Mouse (Mus musculus) CH12.LX (cell line): ENCODE data around the gene Ctnnbip1. TPM values are rescaled to one million over a fixed set of nuclear protein-coding genes. Genes with fewer than 3 reads are reported as not detected.

Source experiments
- DNase-seq: peaks from one replicate; pipeline ENCODE4 v3.0.0-alpha.2; 2013; ENCODE audit errors: extremely low read depth
- H3K27ac ChIP-seq: 2 replicates; pipeline ENCODE4 v1.5.1; 2012; ENCODE audit warnings: low read depth, mild to moderate bottlenecking, control low read depth, moderate library complexity; ENCODE audit not compliant: insufficient read depth
- H3K27me3 ChIP-seq: replicated peaks from 2 replicates; pipeline ENCODE3; 2012; ENCODE audit warnings: inconsistent platforms
- H3K36me3 ChIP-seq, 2 experiments: replicated peaks in 1 of 2; 2 replicates each; pipeline versions ENCODE3 to v1.6.1; 2012; ENCODE audit warnings: inconsistent platforms in 1 of 2, low read length in 1 of 2, mild to moderate bottlenecking in 1 of 2, mixed read lengths in 1 of 2, moderate library complexity in 1 of 2; ENCODE audit not compliant: control insufficient read depth in 1 of 2, insufficient read depth in 1 of 2
- H3K4me1 ChIP-seq, 2 experiments: 2 replicates each; pipeline ENCODE4 v1.6.1; 2012; ENCODE audit warnings: inconsistent platforms in 1 of 2, moderate library complexity in 1 of 2; ENCODE audit not compliant: insufficient read depth in 2 of 2, control insufficient read depth in 1 of 2
- H3K4me2 ChIP-seq: 2 replicates; pipeline ENCODE4 v1.6.1; 2012; ENCODE audit warnings: low read depth, mild to moderate bottlenecking, control low read depth; ENCODE audit not compliant: poor library complexity, insufficient read depth, severe bottlenecking
- H3K4me3 ChIP-seq, 3 experiments: fragments of 150-350 bp in 1 of 3; sonication (generic) in 1 of 3; replicated peaks in 1 of 3; 2 replicates each; pipeline versions ENCODE3 to v1.5.1; 2011 to 2012; ENCODE audit warnings: low read depth in 2 of 3, low read length in 2 of 3, mild to moderate bottlenecking in 2 of 3, moderate library complexity in 2 of 3, control low read depth in 1 of 3, improper control_type of control experiment in 1 of 3, inconsistent platforms in 1 of 3, mixed read lengths in 1 of 3; ENCODE audit not compliant: poor library complexity in 1 of 3
- H3K79me2 ChIP-seq: replicated peaks from 2 replicates; pipeline ENCODE4 v1.6.1; 2012; ENCODE audit warnings: mild to moderate bottlenecking, moderate library complexity; ENCODE audit not compliant: control insufficient read depth, poor library complexity, insufficient read depth, severe bottlenecking; ENCODE audit errors: extremely low read depth
- H3K9ac ChIP-seq: 2 replicates; pipeline ENCODE4 v1.6.1; 2012; ENCODE audit warnings: low read depth, mild to moderate bottlenecking, control low read depth, moderate library complexity; ENCODE audit not compliant: insufficient read depth
- H3K9me3 ChIP-seq: replicated peaks from 2 replicates; pipeline ENCODE3; 2012; ENCODE audit warnings: low read length, inconsistent platforms, mixed read lengths
- E2F4 ChIP-seq: IDR thresholded peaks from 2 replicates; pipeline ENCODE4 v1.6.1; 2011; ENCODE audit warnings: low read depth, low read length, improper control_type of control experiment; ENCODE audit not compliant: insufficient replicate concordance
- ELF1 ChIP-seq: IDR thresholded peaks from 2 replicates; pipeline ENCODE4 v1.6.1; 2014; ENCODE audit warnings: low read depth, mild to moderate bottlenecking, inconsistent platforms, low read length, improper control_type of control experiment
- EP300 ChIP-seq: IDR thresholded peaks from 2 replicates; pipeline ENCODE4 v1.6.1; 2011; ENCODE audit warnings: low read length, improper control_type of control experiment
- ETS1 ChIP-seq: conservative IDR thresholded peaks from 2 replicates; pipeline ENCODE4 v1.6.1; 2012; ENCODE audit warnings: low read depth, mild to moderate bottlenecking, inconsistent platforms, low read length, improper control_type of control experiment, moderate library complexity
- GABPA ChIP-seq: IDR thresholded peaks from 2 replicates; pipeline ENCODE4 v1.6.1; 2012; ENCODE audit warnings: low read depth, low read length, improper control_type of control experiment, inconsistent platforms; ENCODE audit not compliant: insufficient replicate concordance
- HCFC1 ChIP-seq: IDR thresholded peaks from 2 replicates; pipeline ENCODE4 v1.6.1; 2012; ENCODE audit warnings: low read depth, mild to moderate bottlenecking, inconsistent platforms, low read length, improper control_type of control experiment
- KAT2A ChIP-seq: IDR thresholded peaks from 2 replicates; pipeline ENCODE4 v1.6.1; 2012; ENCODE audit warnings: low read length, improper control_type of control experiment, inconsistent platforms; ENCODE audit not compliant: insufficient replicate concordance
- MAX ChIP-seq: IDR thresholded peaks from 2 replicates; pipeline ENCODE4 v1.6.1; 2011; ENCODE audit warnings: low read length, improper control_type of control experiment
- MAZ ChIP-seq: IDR thresholded peaks from 2 replicates; pipeline ENCODE4 v1.6.1; 2012; ENCODE audit warnings: low read depth, mild to moderate bottlenecking, inconsistent platforms, low read length, improper control_type of control experiment, moderate library complexity
- NELFE ChIP-seq: IDR thresholded peaks from 2 replicates; pipeline ENCODE4 v1.6.1; 2011; ENCODE audit warnings: low read depth, low read length, improper control_type of control experiment
- RAD21 ChIP-seq: IDR thresholded peaks from 2 replicates; pipeline ENCODE4 v1.6.1; 2011; ENCODE audit warnings: low read depth, mild to moderate bottlenecking, low read length, improper control_type of control experiment, moderate library complexity
- USF1 ChIP-seq: IDR thresholded peaks from 2 replicates; pipeline ENCODE4 v1.6.1; 2014; ENCODE audit warnings: low read depth, mild to moderate bottlenecking, inconsistent platforms, low read length, improper control_type of control experiment
- USF2 ChIP-seq: conservative IDR thresholded peaks from 2 replicates; pipeline ENCODE4 v1.6.1; 2011; ENCODE audit warnings: low read depth, low read length, improper control_type of control experiment
- ZNF384 ChIP-seq: IDR thresholded peaks from 2 replicates; pipeline ENCODE4 v1.6.1; 2012; ENCODE audit warnings: low read depth, low read length, improper control_type of control experiment, inconsistent platforms
- dilution Hi-C: fragments of 300-500 bp; cut with MboI; formaldehyde crosslinking; loops from 2 replicates; pipeline ENCODE4 v1.14.3; 2020; ENCODE audit warnings: low sequenced_read_pairs; ENCODE audit not compliant: extremely low pct_unique_long_range_greater_than_20kb, extremely low pct_ligation_motif_present
- in situ Hi-C: fragments of 300-500 bp; cut with MboI; formaldehyde crosslinking; loops from 3 replicates; pipeline ENCODE4 v1.14.3; 2019; ENCODE audit warnings: low sequenced_read_pairs, low pct_ligation_motif_present, low pct_unique_long_range_greater_than_20kb, mixed read lengths
- polyA plus RNA-seq: library from polyadenylated mRNA; unstranded; fragments of >175 nt; gene quantifications from 2 replicates; pipeline ENCODE4 v1.2.1, GENCODE M21; 2012; ENCODE audit warnings: low read depth; ENCODE audit not compliant: insufficient read length
- total RNA-seq, 2 experiments: library from RNA; depleted of rRNA; stranded (reverse); fragments of 300-350 nt in 1 of 2; fragments of >200 nt in 1 of 2; gene quantifications; 2 replicates each; pipeline ENCODE4 v1.2.3; 2012 to 2014

Gene Ctnnbip1
- total and polyA plus RNA-seq, 3 experiments, result 4.5 to 5.9 (median 5.7) TPM

DNA sequence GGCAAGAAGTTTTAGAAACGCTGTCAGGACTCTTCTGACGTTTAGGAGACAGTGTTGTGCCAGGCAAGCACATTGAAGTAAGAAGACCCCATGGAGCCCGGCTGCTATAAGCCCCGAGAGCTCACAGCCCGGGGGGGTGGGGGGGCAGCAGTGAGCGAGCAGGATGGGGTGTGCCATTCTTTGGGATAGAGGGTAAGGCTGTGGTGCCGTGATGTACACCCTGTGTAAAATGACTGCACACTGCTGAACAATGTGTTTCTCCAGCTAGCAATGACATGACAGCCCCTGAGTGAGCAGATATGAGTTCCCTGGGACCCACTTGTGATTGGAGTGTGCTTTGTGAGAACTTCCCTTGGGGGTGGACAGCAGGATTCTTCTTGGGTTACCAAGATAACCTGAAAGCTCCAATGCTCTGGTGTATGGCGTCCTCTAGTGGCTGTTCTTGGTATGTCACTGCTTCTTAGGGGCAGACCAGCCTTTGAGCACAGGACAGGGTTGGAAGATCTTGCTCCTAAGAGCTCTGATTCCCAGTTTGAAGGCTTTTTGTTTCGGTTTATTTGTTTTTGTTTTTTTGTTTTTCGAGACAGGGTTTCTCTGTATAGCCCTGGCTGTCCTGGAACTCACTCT, 25.0 kb downstream of the Ctnnbip1 start (continued):
- TF ChIP-seq GABPA (no peak), MAZ (0 out of 2 replicates have a peak, but pooled peaks have one; percentile 39), USF1 (no peak), KAT2A (no peak), USF2 (no peak), NELFE (peak; percentile 59; the same call in 1 of the 2 replicates)

DNA sequence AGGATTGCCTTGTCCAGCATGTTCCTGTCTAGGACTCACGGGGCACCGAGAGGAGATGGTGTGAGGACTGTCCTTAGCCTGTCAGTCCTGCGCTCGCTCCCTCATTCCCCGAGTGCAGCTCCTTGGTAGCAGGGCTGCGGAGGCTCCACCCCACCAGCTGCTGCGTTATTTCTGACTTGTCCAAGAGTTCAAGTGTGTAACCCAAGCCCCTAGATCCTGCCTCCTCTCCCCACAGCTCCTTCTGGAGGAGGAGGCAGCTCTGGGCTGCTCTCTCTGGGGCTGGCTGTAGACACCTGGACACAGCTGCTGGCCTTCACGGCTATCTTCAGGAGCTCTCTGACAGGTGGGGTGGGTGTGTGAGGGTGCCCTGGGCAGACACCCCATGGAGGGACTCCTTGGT, 26.9 kb downstream of the Ctnnbip1 start:
- no peak overlapping the region for H3K4me3 ChIP-seq
- H3K4me1 ChIP-seq, result peaks cover 10 to 36% of the 10 kb centered on the region in 2 experiments; a peak in 3 of 4 replicates
- H3K27me3 ChIP-seq, result no peaks in the 10 kb centered on the region
- no peak overlapping the region for H3K27ac ChIP-seq
- no peaks in the 10 kb centered on the region for H3K9me3 ChIP-seq
- TF ChIP-seq ZNF384, result no peak
- DNase-seq, result no peak
- H3K9ac ChIP-seq, result no peak overlapping the region
- dilution Hi-C loops (no loop called here), in situ Hi-C loops (loop anchor here (5.0 kb wide), 4 partner anchors 33 to 403 kb away; no protein-coding TSS in a partner anchor)
- H3K36me3 ChIP-seq, result no peaks in the 10 kb centered on the region
- no peaks in the 10 kb centered on the region for H3K79me2 ChIP-seq
- no peak overlapping the region for H3K4me2 ChIP-seq

DNA sequence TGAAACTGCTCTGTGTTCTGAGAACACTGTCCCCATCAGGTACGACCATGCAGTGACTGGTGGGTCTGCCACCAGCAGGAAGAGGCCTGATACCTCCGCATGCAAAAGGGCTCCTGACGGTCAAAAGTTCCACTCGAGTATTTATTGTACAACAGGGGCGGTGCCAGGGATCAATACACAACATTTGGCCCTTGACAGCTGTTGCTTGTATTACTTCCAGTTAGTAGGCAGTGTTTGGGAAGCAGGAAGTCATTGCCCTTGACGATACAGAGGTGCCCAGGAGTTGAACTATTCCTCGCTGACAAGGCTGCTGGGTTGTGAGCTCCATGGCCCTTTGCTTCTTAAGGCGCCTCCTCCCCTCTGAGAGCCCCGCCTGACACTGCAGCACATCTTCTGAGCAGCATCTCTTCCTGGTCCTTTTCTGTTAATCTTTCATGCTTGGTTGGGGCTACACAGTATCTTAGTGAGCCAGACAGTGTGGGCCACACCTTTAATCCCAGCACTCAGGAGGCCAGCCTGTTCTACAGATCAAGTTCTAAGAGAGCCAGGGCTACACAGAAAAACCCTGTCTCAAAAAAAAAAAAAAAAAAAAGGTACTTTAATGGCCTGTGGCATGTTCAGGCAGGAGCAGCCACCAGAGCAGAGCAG, 28.9 kb downstream of the Ctnnbip1 start:
- dilution Hi-C loops (no loop called here), in situ Hi-C loops (loop anchor here (5.0 kb wide), 4 partner anchors 35 to 405 kb away; no protein-coding TSS in a partner anchor)
- Histone ChIP-seq H3K79me2 (no peaks in the 10 kb centered on the region), H3K4me3 (no peak overlapping the region), H3K9me3 (no peaks in the 10 kb centered on the region), H3K27ac (peak overlapping the region; percentile 58), H3K27me3 (no peaks in the 10 kb centered on the region), H3K4me1 (peaks cover 10 to 36% of the 10 kb centered on the region in 2 experiments; a peak in 3 of 4 replicates), H3K4me2 (no peak overlapping the region), H3K36me3 (no peaks in the 10 kb centered on the region), H3K9ac (no peak overlapping the region)
- peak; percentile 83 for TF ChIP-seq ZNF384
- no peak for TF ChIP-seq ELF1
- DNase-seq, result no peak

DNA sequence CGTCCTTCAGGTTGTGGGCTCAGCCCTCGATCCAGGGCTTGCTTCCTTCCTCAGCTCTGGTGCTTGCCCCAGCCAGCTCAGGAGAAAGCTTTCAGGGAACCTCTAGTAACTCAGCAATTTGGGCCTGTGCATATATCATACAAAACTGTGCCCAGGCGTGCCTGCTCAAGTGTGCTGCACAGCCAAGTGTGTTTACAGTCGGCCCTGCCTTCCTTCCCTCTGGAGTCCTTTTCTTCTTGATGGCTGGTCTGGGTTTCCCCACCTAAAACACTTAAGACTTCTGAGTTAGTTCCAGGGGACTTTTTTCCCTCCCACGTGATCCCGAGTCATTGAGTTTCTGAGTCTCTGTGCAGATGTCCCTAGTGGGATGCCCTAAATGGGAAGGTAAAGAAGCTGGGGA, 29.5 kb downstream of the Ctnnbip1 start:
- Histone ChIP-seq H3K36me3 (no peaks in the 10 kb centered on the region), H3K4me3 (no peak overlapping the region), H3K79me2 (no peaks in the 10 kb centered on the region), H3K4me1 (peaks cover 10 to 36% of the 10 kb centered on the region in 2 experiments; a peak in 3 of 4 replicates), H3K27me3 (no peaks in the 10 kb centered on the region), H3K9ac (no peak overlapping the region), H3K4me2 (no peak overlapping the region), H3K9me3 (no peaks in the 10 kb centered on the region), H3K27ac (peak overlapping the region; percentile 58)
- dilution Hi-C loops (no loop called here), in situ Hi-C loops (loop anchor here (5.0 kb wide), 4 partner anchors 35 to 405 kb away; no protein-coding TSS in a partner anchor)
- peak; percentile 41 for DNase-seq
- TF ChIP-seq USF1 (peak; percentile 37; the same call in 1 of the 2 replicates), ELF1 (no peak), ETS1 (no peak), HCFC1 (no peak), NELFE (no peak), MAX (peak; percentile 24; the same call in 1 of the 2 replicates), RAD21 (no peak), EP300 (no peak), E2F4 (no peak), USF2 (peak; percentile 23; the same call in 1 of the 2 replicates)
